Mouse (Mus musculus) cerebellum, adult 11-12 months (tissue): ENCODE results near the gene Zfp944.

Experiments used
- DNase-seq: peaks from one replicate; pipeline ENCODE4 v3.0.0; 2022

Gene Zfp944

DNA sequence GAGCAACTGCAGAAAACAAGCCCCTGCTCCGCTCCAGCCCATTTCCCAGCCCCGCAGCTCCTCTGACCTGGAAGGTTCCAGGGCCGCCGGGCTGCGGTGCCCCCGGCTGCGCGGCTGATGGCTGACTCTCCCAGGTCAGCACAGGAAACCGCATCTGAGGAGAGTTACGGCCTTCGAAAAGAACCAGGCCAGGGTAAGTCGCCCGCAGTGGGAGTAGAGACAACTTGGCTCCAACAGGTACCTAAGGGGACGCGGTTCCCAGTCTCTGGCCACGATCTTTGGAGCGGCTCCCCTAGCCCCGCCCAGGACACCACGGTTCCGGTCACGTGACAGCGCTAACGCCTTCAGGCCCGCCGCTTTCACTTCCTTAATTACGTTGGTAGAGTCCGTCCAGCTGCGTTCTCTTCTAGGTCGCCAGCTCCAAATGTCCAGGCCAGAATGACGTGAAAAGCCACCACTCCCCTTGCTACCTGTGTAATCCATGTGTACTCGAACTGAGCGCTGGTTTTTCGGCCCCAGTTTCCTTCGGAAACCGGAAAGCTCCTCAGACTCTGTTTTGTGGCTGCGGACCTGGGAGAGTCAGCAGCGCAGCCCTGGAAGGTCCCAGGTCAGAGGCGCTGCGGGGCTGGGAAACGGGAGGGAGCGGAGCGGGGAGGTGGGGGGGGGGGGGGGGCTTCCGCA, at the start of gene Zfp944, which contains the start of gene Zfp758:
Gene Zfp944 (minus strand): TSS at position 300 of the 681 bp plus-strand sequence.
Gene Zfp758 (plus strand): TSS at position 353 of the 681 bp plus-strand sequence.
- peak; percentile 53 for DNase-seq

DNA sequence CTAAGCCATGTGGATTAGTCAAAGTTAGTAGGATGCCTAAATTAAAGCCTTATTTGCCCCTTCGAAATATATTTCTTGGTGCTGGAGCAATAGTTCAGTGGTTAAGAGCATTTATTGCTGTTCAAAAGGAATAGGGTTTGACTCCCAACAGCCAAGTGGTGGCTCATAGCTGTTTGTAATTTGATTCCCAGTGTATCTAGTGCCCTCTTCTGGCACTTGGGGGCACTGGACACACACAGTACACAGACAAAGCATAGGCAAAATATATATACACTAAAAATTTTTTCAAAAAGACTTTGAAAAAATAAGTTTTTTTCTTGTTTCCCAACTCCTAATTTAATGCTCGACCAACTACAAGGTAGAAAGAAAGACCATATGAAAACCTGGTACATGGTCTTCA, 49.6 kb upstream of the Zfp944 start:
- DNase-seq: no peak

DNA sequence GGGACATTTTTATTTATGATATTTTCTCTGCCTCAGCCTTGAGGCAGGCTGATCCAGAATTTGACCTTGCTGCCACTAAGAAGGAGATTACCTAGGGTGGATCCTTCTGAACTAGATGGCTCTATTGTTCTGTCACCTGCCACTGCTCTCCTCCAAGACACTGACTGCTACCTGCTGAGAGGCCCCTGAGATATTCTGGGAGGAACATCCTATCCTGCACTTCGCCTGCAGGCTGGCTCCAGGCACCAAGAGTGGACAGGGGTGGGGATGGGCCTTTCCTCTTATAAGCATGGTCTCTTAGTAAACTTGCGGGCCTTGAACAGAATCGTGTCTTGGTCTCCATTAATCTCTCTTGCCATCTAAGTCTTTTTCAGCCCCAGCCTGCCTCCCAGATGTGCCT, 2.7 kb upstream of the Zfp944 start:
- no peak for DNase-seq

DNA sequence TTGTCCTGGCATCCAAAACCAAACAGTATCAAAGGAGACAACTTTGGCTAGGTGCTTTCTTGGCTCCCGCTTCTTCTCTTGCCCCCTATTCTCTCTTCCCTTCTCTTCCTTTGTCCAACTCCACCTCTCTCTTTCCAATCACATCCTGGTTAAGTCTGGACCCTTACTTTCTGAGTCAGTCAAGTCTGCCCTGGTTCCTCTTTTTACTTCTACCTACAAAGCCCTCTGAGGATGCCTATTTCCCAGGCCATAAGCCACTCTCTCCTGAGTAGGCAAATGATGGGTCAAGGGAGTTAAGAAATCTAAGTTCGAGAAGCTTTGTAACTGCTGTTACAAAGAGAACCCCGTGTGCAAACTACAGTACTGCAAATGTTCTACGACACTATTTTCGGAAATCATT, 628 bp downstream of the Zfp944 start:
- no peak for DNase-seq

DNA sequence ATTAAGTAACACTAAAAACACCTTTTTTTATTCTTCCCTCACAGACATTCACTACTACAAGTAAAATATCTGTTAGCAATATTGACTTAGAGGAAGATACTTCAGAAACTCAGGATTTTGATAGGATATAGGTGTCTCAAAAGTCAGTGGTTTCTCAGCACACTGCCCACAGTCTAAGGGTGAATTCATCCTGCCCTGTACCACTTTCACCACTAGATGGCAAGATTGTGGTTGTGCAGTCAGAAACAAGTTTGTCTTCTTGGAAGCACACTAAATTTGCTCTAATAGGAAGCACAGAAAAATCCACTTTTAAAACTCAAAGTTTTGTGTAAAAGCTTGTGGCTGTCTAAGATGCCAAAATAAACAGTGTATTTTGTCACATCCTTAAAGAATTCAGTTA, 8.4 kb downstream of the Zfp944 start:
- DNase-seq: no peak

DNA sequence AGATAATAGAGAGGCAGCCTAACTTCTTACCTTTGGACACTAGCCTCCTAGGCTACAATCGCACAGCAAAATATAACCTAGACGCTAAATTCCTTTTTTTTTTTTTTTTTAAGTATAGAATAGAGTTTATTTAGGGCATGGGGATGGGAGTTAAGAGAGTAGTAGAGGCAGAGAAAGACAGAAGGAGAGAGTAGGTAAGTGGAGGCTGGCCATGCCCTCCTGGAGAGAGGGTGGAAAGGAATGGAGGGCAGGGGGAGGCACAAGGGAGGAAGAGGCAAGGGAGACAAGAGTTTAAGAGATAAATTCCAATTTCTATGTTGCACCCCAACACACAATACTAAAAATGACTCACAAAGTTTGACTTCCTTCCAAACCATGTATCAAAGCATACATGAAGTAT, 46.0 kb downstream of the Zfp944 start:
- peak; percentile 12 for DNase-seq

DNA sequence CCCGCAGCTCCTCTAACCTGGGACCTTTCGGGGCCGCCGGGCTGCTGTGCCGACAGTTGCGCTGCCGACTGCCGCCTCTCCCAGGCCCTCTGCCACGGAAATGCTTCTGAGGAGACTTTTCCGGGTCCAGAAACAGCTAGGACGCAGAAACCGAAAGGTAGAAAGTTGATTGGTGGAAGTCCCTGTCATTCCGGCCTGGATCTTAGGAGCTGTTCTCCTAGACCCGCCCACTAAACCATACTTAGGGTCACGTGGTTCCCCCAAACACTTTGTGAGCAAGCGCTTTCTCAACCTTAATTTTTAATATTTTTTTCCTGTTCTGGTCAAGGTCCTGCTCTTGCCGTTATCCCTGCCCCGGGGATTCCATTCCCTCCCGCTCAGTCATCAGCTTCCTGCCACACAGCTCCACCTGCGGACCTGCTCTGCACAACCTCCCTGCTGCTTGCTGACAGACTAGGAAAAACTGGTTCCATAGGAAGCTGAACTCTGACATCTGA, 46.4 kb downstream of the Zfp944 start, which contains the start of gene CT030661.1:
Gene CT030661.1 (minus strand): TSS at position 108 of the 497 bp plus-strand sequence.
- peak; percentile 91 for DNase-seq

DNA sequence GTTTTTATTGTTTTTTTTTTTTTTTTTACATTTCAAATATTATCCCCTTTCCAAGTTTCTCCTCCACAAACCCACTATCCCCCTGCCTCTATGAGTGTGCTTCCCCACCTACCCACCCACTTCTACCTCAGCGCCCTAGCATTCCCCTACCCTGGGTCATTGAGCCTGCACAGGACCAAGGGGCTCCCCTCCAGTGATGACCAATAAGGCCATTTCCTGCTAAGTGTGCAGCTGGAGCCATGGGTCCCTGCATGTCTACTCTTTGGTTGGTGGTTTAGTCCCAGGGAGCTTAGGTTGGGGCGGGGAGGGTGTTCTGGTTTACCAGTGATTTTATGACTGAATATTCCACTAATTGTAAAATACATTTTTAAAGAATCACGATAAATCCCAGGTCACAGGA, 47.0 kb downstream of the Zfp944 start:
- DNase-seq: peak; percentile 20
